Mouse (Mus musculus): Measurements from ENCODE around the gene Arhgap5. TPM values are rescaled to one million over a fixed set of nuclear protein-coding genes. Genes with fewer than 3 reads are reported as not detected.
A peak's percentile ranks its signal among the peaks of the same experiment; 100 is the strongest.

Arhgap5 gene
- polyA plus RNA-seq, 1 experiment from 2014 or later = 39.7 TPM

GRCm38 (mm10) chr12:52504331-52505181, 784 bp downstream of the Arhgap5 start:
- Histone ChIP-seq H3K9ac (ENCODE audit: low read length) (peak overlapping the region; percentile 98), H3K4me1 (ENCODE audit: control insufficient read depth, insufficient read depth, low read length) (peaks cover 7% of the 10 kb centered on the region), H3K4me2 (ENCODE audit: low read length) (peak overlapping the region; percentile 70), H3K36me3 (ENCODE audit: control insufficient read depth, insufficient read depth, low read length) (no peaks in the 10 kb centered on the region), H3K4me3 (ENCODE audit: low read depth, low read length) (peak overlapping the region; percentile 99), H3K9me3 (replicated peaks; ENCODE audit: control insufficient read depth, low read length) (no peaks in the 10 kb centered on the region), H3K27ac (ENCODE audit: low read depth, low read length) (peak overlapping the region; percentile 99), H3K27me3 (replicated peaks; ENCODE audit: control insufficient read depth, insufficient read depth, low read length) (no peaks in the 10 kb centered on the region)
- WGBS = under 1% methylated on average over 62 of the region's 78 CpGs
- peak; percentile 57 for DNase-seq (ENCODE audit: low spot score)
- peak; percentile 6 for ATAC-seq

DNA sequence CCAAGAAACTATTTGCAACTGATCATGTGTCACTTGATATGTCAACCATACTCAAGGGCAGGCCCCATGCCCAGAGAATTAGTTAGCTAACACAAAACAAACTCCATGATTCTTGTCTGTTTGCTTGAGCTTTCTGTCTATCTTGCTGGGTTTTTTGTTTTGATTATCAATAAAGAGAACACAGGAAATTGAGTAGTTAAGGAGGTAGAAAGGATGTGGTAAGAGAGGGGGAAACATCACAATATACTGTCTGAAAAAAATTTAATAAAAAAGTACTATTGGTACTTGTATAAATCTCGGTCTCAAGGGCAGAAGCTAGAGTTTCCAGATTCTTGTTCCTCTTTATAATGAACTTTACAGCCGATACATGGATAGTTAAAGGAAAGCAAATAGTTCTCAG, 20.9 kb downstream of the Arhgap5 start:
- Histone ChIP-seq H3K36me3 (ENCODE audit: control insufficient read depth, insufficient read depth, low read length) (peaks cover under 1% of the 10 kb centered on the region; the same call in 1 of the 2 replicates), H3K4me2 (ENCODE audit: low read length) (no peak overlapping the region), H3K4me3 (ENCODE audit: low read depth, low read length) (no peak overlapping the region), H3K27me3 (replicated peaks; ENCODE audit: control insufficient read depth, insufficient read depth, low read length) (no peaks in the 10 kb centered on the region), H3K9ac (ENCODE audit: low read length) (no peak overlapping the region), H3K9me3 (replicated peaks; ENCODE audit: control insufficient read depth, low read length) (no peaks in the 10 kb centered on the region), H3K4me1 (ENCODE audit: control insufficient read depth, insufficient read depth, low read length) (no peaks in the 10 kb centered on the region), H3K27ac (ENCODE audit: low read depth, low read length) (no peak overlapping the region)
- ATAC-seq (no peak), DNase-seq (ENCODE audit: low spot score) (no peak)
- WGBS = 91% methylated on average over 2 of the region's 2 CpGs

GRCm38 (mm10) chr12:52525486-52525885, 21.7 kb downstream of the Arhgap5 start:
- H3K4me3 ChIP-seq (ENCODE audit: low read depth, low read length) = no peak overlapping the region
- 98% methylated on average over 1 of the region's 1 CpGs for WGBS
- H3K4me1 ChIP-seq (ENCODE audit: control insufficient read depth, insufficient read depth, low read length) = no peaks in the 10 kb centered on the region
- H3K9ac ChIP-seq (ENCODE audit: low read length) = no peak overlapping the region
- no peaks in the 10 kb centered on the region for H3K27me3 ChIP-seq (replicated peaks; ENCODE audit: control insufficient read depth, insufficient read depth, low read length)
- no peaks in the 10 kb centered on the region for H3K9me3 ChIP-seq (replicated peaks; ENCODE audit: control insufficient read depth, low read length)
- no peak overlapping the region for H3K27ac ChIP-seq (ENCODE audit: low read depth, low read length)
- ATAC-seq (no peak), DNase-seq (ENCODE audit: low spot score) (no peak)
- H3K4me2 ChIP-seq (ENCODE audit: low read length) = no peak overlapping the region
- no peaks in the 10 kb centered on the region for H3K36me3 ChIP-seq (ENCODE audit: control insufficient read depth, insufficient read depth, low read length)

- no peak overlapping the region for H3K9ac ChIP-seq (ENCODE audit: low read length)
- H3K27ac ChIP-seq (ENCODE audit: low read depth, low read length) = no peak overlapping the region
- no peak overlapping the region for H3K4me3 ChIP-seq (ENCODE audit: low read depth, low read length)
- DNase-seq (ENCODE audit: low spot score) = no peak
- ATAC-seq = no peak
- WGBS = 94% methylated on average over 3 of the region's 3 CpGs
- no peaks in the 10 kb centered on the region for H3K4me1 ChIP-seq (ENCODE audit: control insufficient read depth, insufficient read depth, low read length)
- no peaks in the 10 kb centered on the region for H3K36me3 ChIP-seq (ENCODE audit: control insufficient read depth, insufficient read depth, low read length)
- no peaks in the 10 kb centered on the region for H3K9me3 ChIP-seq (replicated peaks; ENCODE audit: control insufficient read depth, low read length)
- H3K27me3 ChIP-seq (replicated peaks; ENCODE audit: control insufficient read depth, insufficient read depth, low read length) = no peaks in the 10 kb centered on the region
- H3K4me2 ChIP-seq (ENCODE audit: low read length) = no peak overlapping the region
These were observed 26.0 kb downstream of the Arhgap5 start for GRCm38 (mm10) chr12:52529740-52530139.

DNA sequence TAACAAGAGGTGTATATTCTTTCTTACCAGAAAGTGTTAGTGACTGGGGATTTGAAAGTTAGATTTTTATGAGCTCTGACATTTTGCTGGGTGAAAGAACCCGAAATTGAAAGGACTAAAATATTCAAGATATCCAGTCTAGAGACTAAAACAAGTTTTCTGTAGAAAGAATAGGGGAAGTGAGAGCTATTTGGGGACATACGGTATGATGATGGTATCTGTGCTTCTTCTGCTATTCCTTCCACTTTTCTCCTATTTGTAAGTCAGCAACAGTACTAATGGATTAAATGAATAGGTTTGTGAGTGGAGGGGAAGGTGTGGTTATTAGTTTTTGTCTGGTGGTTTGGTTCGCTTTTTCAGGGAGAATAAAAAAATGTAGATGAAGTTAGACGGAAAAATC, 37.5 kb downstream of the Arhgap5 start:
- 88% methylated on average over 4 of the region's 4 CpGs for WGBS
- no peak for ATAC-seq
- H3K27ac ChIP-seq (ENCODE audit: low read depth, low read length) = no peak overlapping the region

GRCm38 (mm10) chr12:52544532-52544931, 40.8 kb downstream of the Arhgap5 start:
- DNase-seq (ENCODE audit: low spot score) = no peak
- Histone ChIP-seq H3K4me3 (ENCODE audit: low read depth, low read length) (no peak overlapping the region), H3K9ac (ENCODE audit: low read length) (no peak overlapping the region), H3K36me3 (ENCODE audit: control insufficient read depth, insufficient read depth, low read length) (no peaks in the 10 kb centered on the region), H3K27ac (ENCODE audit: low read depth, low read length) (no peak overlapping the region), H3K9me3 (replicated peaks; ENCODE audit: control insufficient read depth, low read length) (no peaks in the 10 kb centered on the region), H3K4me2 (ENCODE audit: low read length) (no peak overlapping the region), H3K4me1 (ENCODE audit: control insufficient read depth, insufficient read depth, low read length) (no peaks in the 10 kb centered on the region), H3K27me3 (replicated peaks; ENCODE audit: control insufficient read depth, insufficient read depth, low read length) (no peaks in the 10 kb centered on the region)
- no peak for ATAC-seq
- 95% methylated on average over 3 of the region's 3 CpGs for WGBS

More for the DNA sequence above, 37.5 kb downstream of the Arhgap5 start:
- H3K9ac ChIP-seq (ENCODE audit: low read length) = no peak overlapping the region
- H3K36me3 ChIP-seq (ENCODE audit: control insufficient read depth, insufficient read depth, low read length) = no peaks in the 10 kb centered on the region
- H3K4me1 ChIP-seq (ENCODE audit: control insufficient read depth, insufficient read depth, low read length) = no peaks in the 10 kb centered on the region
- no peaks in the 10 kb centered on the region for H3K9me3 ChIP-seq (replicated peaks; ENCODE audit: control insufficient read depth, low read length)
- no peak overlapping the region for H3K4me2 ChIP-seq (ENCODE audit: low read length)
- DNase-seq (ENCODE audit: low spot score) = no peak
- H3K4me3 ChIP-seq (ENCODE audit: low read depth, low read length) = no peak overlapping the region
- no peaks in the 10 kb centered on the region for H3K27me3 ChIP-seq (replicated peaks; ENCODE audit: control insufficient read depth, insufficient read depth, low read length)

DNA sequence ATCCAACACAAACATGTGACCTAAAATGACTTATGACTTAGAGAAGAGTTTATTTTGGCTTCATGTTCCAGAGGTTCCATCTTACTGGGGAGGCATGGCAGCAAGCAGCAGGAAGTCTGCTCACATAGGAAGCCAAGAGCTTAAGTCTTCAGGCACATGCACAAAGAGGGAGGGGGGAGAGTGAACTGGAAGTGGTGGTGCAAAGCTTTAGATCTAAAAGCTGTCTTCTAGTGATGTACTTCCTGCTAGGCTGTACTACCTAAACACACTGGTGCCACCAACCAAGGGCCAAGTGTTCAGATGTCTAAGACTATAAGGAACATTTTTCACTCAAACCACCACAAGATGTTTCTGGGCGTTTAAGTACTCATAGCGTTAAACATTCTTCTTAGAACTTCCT, 48.3 kb downstream of the Arhgap5 start:
- Histone ChIP-seq H3K4me3 (ENCODE audit: low read depth, low read length) (no peak overlapping the region), H3K27ac (ENCODE audit: low read depth, low read length) (no peak overlapping the region), H3K4me1 (ENCODE audit: control insufficient read depth, insufficient read depth, low read length) (no peaks in the 10 kb centered on the region), H3K27me3 (replicated peaks; ENCODE audit: control insufficient read depth, insufficient read depth, low read length) (no peaks in the 10 kb centered on the region), H3K4me2 (ENCODE audit: low read length) (no peak overlapping the region), H3K36me3 (ENCODE audit: control insufficient read depth, insufficient read depth, low read length) (no peaks in the 10 kb centered on the region), H3K9me3 (replicated peaks; ENCODE audit: control insufficient read depth, low read length) (no peaks in the 10 kb centered on the region), H3K9ac (ENCODE audit: low read length) (no peak overlapping the region)
- DNase-seq (ENCODE audit: low spot score) (no peak), ATAC-seq (no peak)
- WGBS = 93% methylated on average over 2 of the region's 2 CpGs

- no peak overlapping the region for H3K27ac ChIP-seq (ENCODE audit: low read depth, low read length)
- H3K36me3 ChIP-seq (ENCODE audit: control insufficient read depth, insufficient read depth, low read length) = peaks cover 3% of the 10 kb centered on the region; the same call in 1 of the 2 replicates
- no peaks in the 10 kb centered on the region for H3K27me3 ChIP-seq (replicated peaks; ENCODE audit: control insufficient read depth, insufficient read depth, low read length)
- ATAC-seq = no peak
- H3K4me1 ChIP-seq (ENCODE audit: control insufficient read depth, insufficient read depth, low read length) = no peaks in the 10 kb centered on the region
- 89% methylated on average over 3 of the region's 3 CpGs for WGBS
- no peak for DNase-seq (ENCODE audit: low spot score)
- no peak overlapping the region for H3K4me2 ChIP-seq (ENCODE audit: low read length)
- H3K9me3 ChIP-seq (replicated peaks; ENCODE audit: control insufficient read depth, low read length) = no peaks in the 10 kb centered on the region
- H3K4me3 ChIP-seq (ENCODE audit: low read depth, low read length) = no peak overlapping the region
- no peak overlapping the region for H3K9ac ChIP-seq (ENCODE audit: low read length)
These were observed 51.6 kb downstream of the Arhgap5 start for GRCm38 (mm10) chr12:52555188-52555876.

GRCm38 (mm10) chr12:52565654-52566053, 61.9 kb downstream of the Arhgap5 start:
- Histone ChIP-seq H3K36me3 (ENCODE audit: control insufficient read depth, insufficient read depth, low read length) (peaks cover 15% of the 10 kb centered on the region), H3K27me3 (replicated peaks; ENCODE audit: control insufficient read depth, insufficient read depth, low read length) (no peaks in the 10 kb centered on the region), H3K4me3 (ENCODE audit: low read depth, low read length) (no peak overlapping the region), H3K27ac (ENCODE audit: low read depth, low read length) (no peak overlapping the region), H3K4me1 (ENCODE audit: control insufficient read depth, insufficient read depth, low read length) (no peaks in the 10 kb centered on the region), H3K9ac (ENCODE audit: low read length) (no peak overlapping the region), H3K9me3 (replicated peaks; ENCODE audit: control insufficient read depth, low read length) (no peaks in the 10 kb centered on the region), H3K4me2 (ENCODE audit: low read length) (no peak overlapping the region)
- WGBS = 97% methylated on average over 5 of the region's 5 CpGs
- DNase-seq (ENCODE audit: low spot score) = no peak
- ATAC-seq = no peak

Data from forebrain, embryonic 14.5 days (tissue).